Mouse (Mus musculus) neural tube, embryonic 11.5 days (tissue): ENCODE results near the gene Mta2. TPM values are rescaled to one million over a fixed set of nuclear protein-coding genes. Genes with fewer than 3 reads are reported as not detected.
A peak's percentile ranks its signal among the peaks of the same experiment; 100 is the strongest.

ENCODE experiments used
- ATAC-seq: fragments of 200-750 bp; cut with Nextera tagmentation; 2 replicates; pipeline ENCODE4 v1.8.0; 2017; ENCODE audit warnings: moderate number of reproducible peaks, mild to moderate bottlenecking, moderate TSS enrichment, moderate library complexity; ENCODE audit not compliant: insufficient read depth, low FRiP score, low TSS enrichment
- DNase-seq: peaks from one replicate; pipeline ENCODE4 v3.0.0-alpha.2; 2015; ENCODE audit warnings: low spot score
- H3K27ac ChIP-seq: fragments of 300-500 bp; sonication (generic); 2 replicates; pipeline ENCODE4 v1.5.1; 2014; ENCODE audit warnings: low read depth, mild to moderate bottlenecking, low read length
- H3K27me3 ChIP-seq: fragments of 300-500 bp; sonication (generic); 2 replicates; pipeline ENCODE4 v1.6.1; 2014; ENCODE audit warnings: mild to moderate bottlenecking, low read length, mixed read lengths; ENCODE audit not compliant: control insufficient read depth, insufficient read depth
- H3K36me3 ChIP-seq: fragments of 300-500 bp; sonication (generic); 2 replicates; pipeline ENCODE4 v1.6.1; 2014; ENCODE audit warnings: mild to moderate bottlenecking, low read length, moderate library complexity, mixed read lengths; ENCODE audit not compliant: control insufficient read depth, insufficient read depth
- H3K4me1 ChIP-seq: fragments of 300-500 bp; sonication (generic); 2 replicates; pipeline ENCODE4 v1.6.1; 2014; ENCODE audit warnings: low read length, mixed read lengths; ENCODE audit not compliant: control insufficient read depth, insufficient read depth
- H3K4me2 ChIP-seq: fragments of 300-500 bp; sonication (generic); 2 replicates; pipeline ENCODE4 v1.6.1; 2014; ENCODE audit warnings: low read depth, mild to moderate bottlenecking, moderate library complexity
- H3K4me3 ChIP-seq: fragments of 300-500 bp; sonication (generic); 2 replicates; pipeline ENCODE4 v1.5.1; 2014; ENCODE audit warnings: low read depth, low read length
- H3K9ac ChIP-seq: fragments of 300-500 bp; sonication (generic); 2 replicates; pipeline ENCODE4 v1.6.1; 2014; ENCODE audit warnings: mild to moderate bottlenecking, low read length
- H3K9me3 ChIP-seq: fragments of 300-500 bp; sonication (generic); 2 replicates; pipeline ENCODE4 v1.6.1; 2016; ENCODE audit warnings: low read length; ENCODE audit not compliant: control insufficient read depth
- WGBS: fragments of 180-500 bp; shearing (Covaris S2); extraction: QIAGEN DNeasy Blood & Tissue Kit; methylation state at CpG from one replicate; pipeline ENCODE4 v1.1.7; 2014; 5-methylcytosine and 5-hydroxymethylcytosine counted together
- polyA plus RNA-seq: library from polyadenylated mRNA; unstranded; fragments of >200 nt; fragmentation: Nextera tagmentation; extraction: Ambion mirVana; gene quantifications from 2 replicates; pipeline ENCODE4 v1.2.1, GENCODE M21; 2014

Gene Mta2
- polyA plus RNA-seq, 1 experiment from 2014 or later: 57.5 TPM

DNA sequence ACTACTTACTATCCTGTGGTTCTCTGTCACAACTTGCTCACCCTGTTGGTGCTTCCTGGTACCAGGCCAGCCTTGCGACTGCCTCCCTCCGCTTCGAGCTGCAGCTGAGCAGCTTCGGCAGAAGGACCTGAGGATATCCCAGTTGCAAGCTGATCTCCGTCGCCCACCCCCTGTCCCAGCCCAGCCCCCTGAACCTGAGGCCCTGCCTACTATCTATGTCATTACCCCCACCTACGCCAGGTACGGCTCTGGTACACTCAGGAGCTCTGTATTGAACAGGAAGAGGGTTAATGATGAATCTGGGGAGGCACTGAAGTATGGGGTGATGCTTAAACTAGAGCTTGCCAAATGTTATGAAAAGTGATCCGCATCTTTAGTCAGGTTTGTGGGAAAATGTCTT is 19.9 kb upstream of the Mta2 start:
- DNase-seq (no peak), ATAC-seq (no peak)
- WGBS: 86% methylated on average over 9 of the region's 9 CpGs
- Histone ChIP-seq H3K27ac (no peak overlapping the region), H3K4me3 (no peak overlapping the region), H3K4me1 (peaks cover 12% of the 10 kb centered on the region), H3K9me3 (no peaks in the 10 kb centered on the region), H3K9ac (peak overlapping the region; percentile 84), H3K27me3 (no peaks in the 10 kb centered on the region), H3K4me2 (peak overlapping the region; percentile 9; the same call in 1 of the 2 replicates), H3K36me3 (peaks cover 4% of the 10 kb centered on the region; the same call in 1 of the 2 replicates)

DNA sequence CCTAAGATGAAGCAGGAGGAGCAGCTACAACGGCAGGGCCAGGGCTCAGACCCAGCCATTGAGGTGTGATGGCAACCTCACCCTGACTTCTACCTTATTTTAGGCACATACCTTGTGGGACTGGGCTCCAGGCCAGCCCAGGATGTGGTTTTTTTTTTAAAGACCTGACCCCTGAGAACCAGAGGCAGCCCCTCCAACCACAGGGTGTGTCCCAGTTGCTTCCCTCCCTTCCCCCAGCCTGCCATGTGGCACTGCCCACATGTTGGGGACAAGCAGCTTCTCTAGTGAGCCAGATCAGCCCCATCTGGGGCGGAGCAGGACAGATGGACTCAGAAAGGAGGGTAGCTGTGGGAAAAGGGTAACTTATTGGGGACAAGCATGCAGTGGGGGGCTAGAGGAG is 14.9 kb upstream of the Mta2 start:
- Histone ChIP-seq H3K27me3 (no peaks in the 10 kb centered on the region), H3K4me2 (no peak overlapping the region), H3K27ac (no peak overlapping the region), H3K9me3 (no peaks in the 10 kb centered on the region), H3K4me3 (no peak overlapping the region), H3K4me1 (peaks cover 5% of the 10 kb centered on the region; the same call in 1 of the 2 replicates), H3K36me3 (peaks cover 6% of the 10 kb centered on the region), H3K9ac (no peak overlapping the region)
- no peak for ATAC-seq
- DNase-seq: no peak
- 90% methylated on average over 2 of the region's 2 CpGs for WGBS

DNA sequence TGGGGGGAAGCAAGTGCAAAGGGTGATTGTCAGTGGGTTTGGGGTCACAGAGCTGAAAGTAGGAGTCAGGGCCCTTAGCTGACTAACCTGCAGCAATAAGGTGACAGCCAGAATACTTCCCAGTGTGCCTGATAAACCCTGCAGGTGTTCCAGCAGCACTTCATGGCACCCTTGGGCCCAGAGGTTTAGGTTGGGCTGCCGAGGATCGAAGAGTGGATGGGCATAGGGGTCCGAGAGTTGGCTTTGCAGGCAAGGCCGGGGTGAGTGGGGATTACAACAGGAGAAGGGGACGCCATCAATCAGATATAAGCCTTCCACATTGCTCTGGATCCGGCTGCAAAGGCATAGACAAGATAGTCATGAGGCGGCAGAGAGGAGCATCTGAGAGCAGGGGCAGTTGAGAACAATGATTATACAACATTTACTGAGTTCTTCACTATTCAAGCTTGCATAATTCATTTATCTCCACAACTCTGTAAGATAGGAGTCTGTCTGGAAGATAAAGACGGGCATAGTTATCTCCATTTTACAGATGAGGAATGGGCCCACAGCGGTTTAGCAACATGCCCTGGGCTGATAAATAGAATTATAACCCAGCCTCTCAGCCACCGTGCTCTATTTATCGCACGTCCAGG is 13.7 kb upstream of the Mta2 start:
- H3K9ac ChIP-seq: no peak overlapping the region
- H3K36me3 ChIP-seq: peaks cover 6% of the 10 kb centered on the region

DNA sequence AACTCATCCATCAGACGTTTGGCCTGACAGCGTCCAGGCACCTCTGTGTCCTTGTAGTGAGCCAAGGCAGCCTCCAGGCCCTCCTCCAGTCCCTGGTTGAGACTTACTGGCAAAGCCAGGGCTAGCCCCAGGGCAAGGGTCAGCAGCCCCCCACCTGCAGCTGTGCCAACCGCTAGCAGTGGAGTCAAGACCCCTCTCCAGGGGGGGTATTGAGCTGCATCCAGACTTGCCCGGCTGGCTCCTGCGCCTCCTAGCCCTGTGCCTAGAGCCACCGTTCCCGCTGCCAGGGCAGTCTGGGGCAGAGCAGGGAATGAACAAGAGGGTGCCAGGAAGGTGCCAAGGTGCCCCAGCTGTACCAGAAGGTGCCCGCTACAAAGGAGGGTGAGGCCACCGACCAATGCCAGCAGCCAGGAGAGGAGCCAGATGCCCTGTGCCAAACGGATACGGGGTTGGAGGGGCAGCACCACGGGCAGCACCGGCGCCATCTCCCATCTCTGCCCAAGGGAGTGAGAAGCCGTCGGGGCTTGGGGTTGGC is 12.9 kb upstream of the Mta2 start:
- Histone ChIP-seq H3K27ac (0 out of 2 replicates have a peak overlapping the region, but pooled peaks have one; percentile 67), H3K4me1 (peaks cover 5% of the 10 kb centered on the region; the same call in 1 of the 2 replicates), H3K4me3 (peak overlapping the region; percentile 64), H3K36me3 (peaks cover 6% of the 10 kb centered on the region), H3K27me3 (no peaks in the 10 kb centered on the region), H3K9me3 (no peaks in the 10 kb centered on the region), H3K9ac (peak overlapping the region; percentile 78), H3K4me2 (peak overlapping the region; percentile 82)
- 21% methylated on average over 16 of the region's 16 CpGs for WGBS
- ATAC-seq (0 out of 2 replicates have a peak, but pooled peaks have one; percentile 7), DNase-seq (no peak)

More for the DNA sequence above, 13.7 kb upstream of the Mta2 start:
- Histone ChIP-seq H3K4me2 (no peak overlapping the region), H3K27me3 (no peaks in the 10 kb centered on the region), H3K4me3 (no peak overlapping the region), H3K4me1 (peaks cover 5% of the 10 kb centered on the region; the same call in 1 of the 2 replicates), H3K9me3 (no peaks in the 10 kb centered on the region), H3K27ac (no peak overlapping the region)
- no peak for ATAC-seq
- DNase-seq: no peak
- 90% methylated on average over 12 of the region's 12 CpGs for WGBS

DNA sequence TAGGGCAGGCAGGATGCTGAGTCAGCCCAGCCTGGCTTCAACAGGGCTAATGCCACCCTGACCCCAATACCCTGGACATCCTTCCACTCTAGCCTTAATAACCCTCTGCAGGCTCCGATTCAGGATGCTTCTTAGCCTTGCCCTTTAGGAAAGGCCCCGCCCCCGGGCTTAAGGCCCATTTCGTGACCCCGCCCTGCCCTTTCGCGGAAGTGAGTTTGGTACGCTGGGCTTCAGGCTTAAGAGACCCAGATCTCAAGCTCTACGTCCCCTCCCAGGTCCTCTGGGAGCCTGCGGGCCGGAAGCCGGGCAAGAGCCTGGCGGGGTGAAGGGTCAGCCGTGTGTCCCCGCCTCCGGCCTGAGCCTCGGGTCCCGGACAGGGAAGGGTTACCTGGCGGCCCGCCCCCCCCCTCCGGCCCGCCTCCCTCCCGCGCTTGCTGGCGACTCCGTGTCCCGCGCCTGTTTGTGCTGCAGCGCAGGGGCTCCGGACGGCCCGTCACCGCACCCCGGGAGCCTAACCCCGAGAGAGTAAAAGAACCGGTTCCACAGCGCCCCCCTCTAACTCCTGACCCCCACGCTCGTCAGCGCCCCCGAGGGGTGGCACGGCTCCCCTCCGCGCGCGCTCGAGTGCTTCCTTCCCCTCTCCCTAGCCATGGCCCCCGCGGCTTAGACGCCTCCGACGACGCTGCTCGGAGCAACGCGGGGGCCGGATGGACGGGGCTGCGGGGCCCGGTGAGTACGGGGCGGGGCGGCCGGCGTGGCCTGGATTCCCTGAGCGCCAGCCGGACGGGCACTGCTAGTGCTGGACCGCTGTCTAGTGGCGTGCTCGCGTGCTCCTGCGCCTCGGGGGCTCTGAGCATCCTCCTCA is 12.2 kb upstream of the Mta2 start, which contains the start of the genes Rom1 and Eml3:
Gene Rom1, minus strand, starts transcription at position 133 of the 865 bp plus-strand sequence.
Gene Eml3, plus strand, starts transcription at position 329 of the 865 bp plus-strand sequence.
- H3K9ac ChIP-seq: peak within 1 kb of the TSS; percentile 78
- peak within 1 kb of the TSS; percentile 64 for H3K4me3 ChIP-seq
- ATAC-seq: peak; percentile 72
- peaks cover 6% of the 10 kb centered on the region for H3K36me3 ChIP-seq
- peak; percentile 75 for DNase-seq
- H3K27me3 ChIP-seq: no peaks in the 10 kb centered on the region
- peak within 1 kb of the TSS; percentile 82 for H3K4me2 ChIP-seq
- H3K4me1 ChIP-seq: peaks cover 5% of the 10 kb centered on the region; the same call in 1 of the 2 replicates
- H3K27ac ChIP-seq: peak within 1 kb of the TSS; percentile 67; the same call in 1 of the 2 replicates
- WGBS: under 1% methylated on average over 66 of the region's 74 CpGs
- no peaks in the 10 kb centered on the region for H3K9me3 ChIP-seq

DNA sequence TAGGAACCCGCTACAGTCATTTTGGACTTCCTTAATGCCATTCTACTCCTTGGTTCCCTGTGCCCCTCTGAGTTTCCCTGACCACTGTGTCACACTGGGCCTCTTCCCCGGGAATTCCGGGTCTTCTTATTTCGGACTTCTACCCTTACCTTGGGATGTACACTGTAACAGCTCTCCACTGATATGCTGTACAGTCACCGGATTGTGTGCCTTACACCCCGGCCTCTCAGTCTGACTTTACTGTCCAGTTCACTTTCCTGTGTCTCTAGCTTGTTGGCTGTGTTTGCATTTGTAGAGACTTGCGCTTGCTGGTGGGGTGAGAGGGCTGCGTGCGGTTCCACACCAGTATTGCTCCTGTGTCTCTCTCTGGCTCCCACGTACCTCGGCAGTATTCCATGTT is 11.6 kb upstream of the Mta2 start:
- H3K36me3 ChIP-seq: peaks cover 6% of the 10 kb centered on the region

DNA sequence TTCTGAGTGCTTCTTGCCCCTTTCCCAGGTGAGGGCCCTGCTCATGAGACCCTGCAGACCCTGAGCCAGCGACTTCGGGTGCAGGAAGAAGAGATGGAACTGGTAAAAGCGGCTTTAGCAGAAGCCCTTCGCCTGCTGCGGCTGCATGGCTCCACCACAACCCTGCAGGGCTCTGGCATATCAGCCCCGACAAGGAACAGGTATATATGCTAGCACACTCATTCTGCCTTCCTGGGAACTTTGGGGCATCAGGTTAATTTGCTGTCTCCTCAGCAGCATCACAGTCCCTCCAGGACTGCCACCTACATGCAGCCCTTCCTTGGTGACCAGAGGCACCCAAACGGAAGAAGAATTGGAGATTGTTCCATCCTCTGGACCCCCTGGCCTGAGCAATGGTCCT is 10.9 kb upstream of the Mta2 start:
- Histone ChIP-seq H3K4me2 (no peak overlapping the region; the same call in 1 of the 2 replicates), H3K4me3 (no peak overlapping the region), H3K27me3 (no peaks in the 10 kb centered on the region), H3K9me3 (no peaks in the 10 kb centered on the region), H3K9ac (no peak overlapping the region; the same call in 1 of the 2 replicates), H3K36me3 (peaks cover 4% of the 10 kb centered on the region), H3K27ac (no peak overlapping the region), H3K4me1 (peaks cover 5% of the 10 kb centered on the region; the same call in 1 of the 2 replicates)
- 83% methylated on average over 7 of the region's 7 CpGs for whole genome bisulfite sequencing
- ATAC-seq: no peak
- DNase-seq: no peak

More for the DNA sequence above, 11.6 kb upstream of the Mta2 start:
- H3K9me3 ChIP-seq: no peaks in the 10 kb centered on the region
- WGBS: 15% methylated on average over 11 of the region's 11 CpGs
- H3K9ac ChIP-seq: peak overlapping the region; percentile 78
- ATAC-seq (peak; percentile 28; the same call in 1 of the 2 replicates), DNase-seq (no peak)
- no peak overlapping the region for H3K27ac ChIP-seq
- peak overlapping the region; percentile 82 for H3K4me2 ChIP-seq
- no peaks in the 10 kb centered on the region for H3K27me3 ChIP-seq
- H3K4me3 ChIP-seq: peak overlapping the region; percentile 64
- peaks cover 5% of the 10 kb centered on the region; the same call in 1 of the 2 replicates for H3K4me1 ChIP-seq

DNA sequence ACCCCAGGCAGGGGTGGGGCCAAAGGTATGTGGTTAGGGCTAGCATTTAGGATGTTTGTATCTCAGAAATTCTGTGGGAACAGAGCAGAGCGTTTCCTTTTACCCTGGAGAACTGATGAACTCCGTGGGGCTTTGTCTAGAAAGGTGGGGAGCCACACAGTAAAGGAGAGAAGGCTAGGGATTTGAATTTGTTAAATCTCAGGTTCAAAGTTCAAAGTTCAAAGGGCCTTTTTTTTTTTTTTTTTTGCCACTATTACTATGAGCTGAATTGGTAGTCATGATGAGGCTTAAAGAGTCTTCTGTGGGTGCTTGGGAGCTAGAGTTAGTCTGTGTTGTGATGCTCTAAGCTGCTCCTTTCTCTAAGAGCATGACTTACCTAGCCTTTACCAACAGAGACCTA is 4.9 kb upstream of the Mta2 start:
- DNase-seq (no peak), ATAC-seq (no peak)
- Histone ChIP-seq H3K36me3 (no peaks in the 10 kb centered on the region), H3K4me3 (no peak overlapping the region), H3K27ac (no peak overlapping the region), H3K9ac (no peak overlapping the region), H3K27me3 (no peaks in the 10 kb centered on the region), H3K4me1 (0 out of 2 replicates have a peak, but pooled peaks cover 3% of the 10 kb centered on the region), H3K4me2 (no peak overlapping the region), H3K9me3 (no peaks in the 10 kb centered on the region)
- WGBS: 94% methylated on average over 2 of the region's 2 CpGs
